Mouse (Mus musculus) thymus, postnatal 10 days (tissue): Measurements from ENCODE around the gene Tm9sf4.
A peak's percentile ranks its signal among the peaks of the same experiment; 100 is the strongest.

Experiments
- DNase-seq, 2 experiments: peaks; one replicate each; pipeline ENCODE4 v3.0.0; 2021; ENCODE audit warnings: low spot score in 2 of 2

The Tm9sf4 gene

GRCm38 (mm10) chr2:153160844-153161683, at the start of gene Tm9sf4:
Gene Tm9sf4, plus strand, starts transcription at chr2:153161303.
- peak; percentile 81 to 86 for DNase-seq

- DNase-seq, result no peak
These were observed 45.4 kb upstream of the Tm9sf4 start for GRCm38 (mm10) chr2:153115679-153116081.

DNA sequence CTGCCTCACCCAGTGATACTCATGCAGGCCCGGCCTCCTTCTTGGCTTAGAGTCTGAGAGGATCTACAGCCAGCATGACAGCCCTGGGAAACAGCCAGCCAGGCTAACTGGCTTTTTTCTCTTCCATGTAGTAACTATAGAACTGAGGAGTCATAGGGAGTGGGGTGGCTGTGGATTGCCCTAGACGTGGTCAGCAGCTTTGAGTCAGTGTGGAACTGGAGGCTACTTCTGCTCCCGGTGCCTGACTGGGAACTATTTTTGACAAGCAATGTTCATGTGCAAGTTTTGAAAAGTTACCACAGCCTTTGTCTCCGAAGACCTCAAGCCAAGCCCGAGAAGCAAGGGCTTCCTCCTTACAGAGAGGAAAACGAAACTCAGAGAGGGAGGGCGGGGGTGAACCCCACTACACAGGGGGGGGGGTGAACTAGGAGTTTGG, 44.0 kb upstream of the Tm9sf4 start:
- DNase-seq, result peak in 1 of 2 experiments; percentile 24

DNA sequence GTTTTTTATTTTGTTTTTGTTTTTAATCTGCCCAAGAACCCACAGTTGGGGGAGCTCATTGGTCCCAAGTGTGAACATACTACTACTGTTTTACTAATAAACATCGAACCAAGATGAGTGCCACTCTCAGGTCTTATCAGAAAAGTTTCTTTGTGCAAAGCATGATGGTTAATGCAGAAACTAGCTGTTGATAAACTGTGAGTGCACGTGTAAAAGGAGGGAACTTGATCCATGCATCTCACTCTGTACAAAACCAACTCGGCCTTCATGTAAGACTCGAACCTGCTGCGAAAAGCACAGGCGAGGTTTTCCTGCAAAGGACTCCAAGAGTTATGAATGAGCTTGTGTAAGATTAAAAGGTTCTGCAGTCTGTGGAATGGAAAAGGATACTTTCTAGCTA, 41.6 kb upstream of the Tm9sf4 start:
- no peak for DNase-seq

GRCm38 (mm10) chr2:153120126-153120525, 41.0 kb upstream of the Tm9sf4 start:
- DNase-seq, result no peak

- no peak for DNase-seq
These were observed 39.1 kb upstream of the Tm9sf4 start for GRCm38 (mm10) chr2:153121821-153122615.

GRCm38 (mm10) chr2:153122701-153123100, 38.4 kb upstream of the Tm9sf4 start:
- DNase-seq, result no peak

- no peak for DNase-seq
These were observed 35.2 kb upstream of the Tm9sf4 start for GRCm38 (mm10) chr2:153125875-153126274.

DNA sequence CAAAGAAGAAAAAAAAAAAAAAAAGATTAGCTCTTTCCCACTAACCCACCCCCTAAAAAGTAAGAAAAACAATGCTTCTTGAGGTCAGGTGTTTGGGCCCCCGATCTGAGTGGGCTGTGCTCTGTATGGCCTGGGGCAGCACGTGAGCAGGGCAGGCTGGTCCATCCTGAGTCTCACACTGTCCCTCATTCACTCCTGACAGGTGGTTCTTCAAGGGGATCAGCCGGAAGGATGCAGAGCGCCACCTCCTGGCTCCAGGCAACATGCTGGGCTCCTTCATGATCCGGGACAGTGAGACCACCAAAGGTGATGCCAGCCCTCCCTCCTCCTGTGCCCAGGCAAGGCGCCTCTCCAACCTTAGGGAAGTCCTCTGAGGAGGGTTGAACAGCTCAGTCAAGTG, 30.1 kb upstream of the Tm9sf4 start:
- DNase-seq, result peak in 1 of 2 experiments; percentile 23

- DNase-seq, result no peak
These were observed 26.9 kb upstream of the Tm9sf4 start for GRCm38 (mm10) chr2:153134237-153134636.

- no peak for DNase-seq
These were observed 24.9 kb upstream of the Tm9sf4 start for GRCm38 (mm10) chr2:153136211-153136610.

GRCm38 (mm10) chr2:153139158-153139557, 21.9 kb upstream of the Tm9sf4 start:
- no peak for DNase-seq

GRCm38 (mm10) chr2:153139996-153140613, 21.0 kb upstream of the Tm9sf4 start:
- DNase-seq, result no peak

DNA sequence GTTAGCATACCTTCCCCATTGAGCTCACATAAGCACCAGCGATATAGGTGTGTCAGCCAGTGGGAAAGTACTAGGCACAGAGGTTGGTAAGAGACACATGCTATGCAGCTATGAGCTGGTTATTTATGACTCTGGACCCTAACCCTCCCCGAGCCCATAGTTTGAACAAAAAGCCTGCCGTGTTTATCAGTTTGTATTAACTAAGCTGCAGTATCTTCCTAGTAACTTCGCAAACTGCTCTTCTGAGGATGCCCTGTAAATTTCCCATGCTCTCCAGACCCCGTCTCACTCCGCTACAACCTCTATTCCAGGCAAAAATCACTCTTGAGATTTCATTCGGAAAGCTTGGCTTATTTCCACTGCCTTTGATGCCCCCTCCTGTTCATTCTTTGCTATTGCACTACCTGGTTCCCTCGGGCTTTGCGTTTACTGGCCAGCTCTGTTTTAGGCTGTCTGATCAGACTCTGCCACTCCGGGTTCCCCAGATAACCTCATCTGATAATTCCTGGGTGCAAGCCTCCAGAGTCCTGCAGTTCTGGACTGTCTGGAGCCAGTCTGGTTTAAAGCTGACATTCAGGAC, 18.4 kb upstream of the Tm9sf4 start:
- peak in 1 of 2 experiments; percentile 53 for DNase-seq

- DNase-seq, result no peak
These were observed 15.8 kb upstream of the Tm9sf4 start for GRCm38 (mm10) chr2:153145346-153145745.

GRCm38 (mm10) chr2:153147236-153147635, 13.9 kb upstream of the Tm9sf4 start:
- DNase-seq, result no peak

DNA sequence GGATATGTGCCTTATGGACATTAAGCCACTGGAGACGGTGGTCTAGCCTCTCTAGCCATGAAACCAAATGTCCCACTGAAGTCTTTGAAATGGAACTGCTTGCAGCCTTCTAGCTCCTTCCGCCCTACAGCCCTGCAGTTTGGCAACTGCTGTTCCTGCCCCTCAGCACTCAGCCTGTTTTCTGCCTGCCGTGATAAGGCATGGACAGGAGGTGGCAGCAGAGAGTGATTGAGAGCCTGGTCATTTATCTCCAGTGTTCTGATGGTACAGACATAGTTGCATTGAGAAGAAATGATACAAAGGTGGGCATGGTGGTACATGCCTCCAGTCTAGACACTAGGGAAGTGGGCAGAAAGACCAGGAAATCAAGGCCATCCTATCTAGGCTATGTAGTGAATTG, 13.4 kb upstream of the Tm9sf4 start:
- peak; percentile 23 to 64 for DNase-seq

- no peak for DNase-seq
These were observed 11.4 kb upstream of the Tm9sf4 start for GRCm38 (mm10) chr2:153149742-153150141.

DNA sequence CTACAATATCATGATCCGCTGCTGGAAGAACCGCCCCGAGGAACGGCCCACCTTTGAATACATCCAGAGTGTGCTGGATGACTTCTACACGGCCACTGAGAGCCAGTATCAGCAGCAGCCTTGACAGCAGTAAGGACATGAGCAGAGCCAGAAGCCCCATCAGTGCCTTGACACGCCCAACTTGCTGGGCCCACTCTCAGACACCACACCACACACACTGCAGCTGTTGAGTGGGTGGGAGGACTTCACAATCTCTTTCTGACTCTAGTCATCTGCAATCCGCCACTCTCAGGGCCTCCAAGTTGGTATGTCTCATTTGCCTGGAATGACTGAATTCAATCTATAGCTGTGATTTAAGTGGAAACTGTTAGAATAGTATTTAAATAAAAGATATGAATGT, 10.1 kb upstream of the Tm9sf4 start:
- no peak for DNase-seq

- DNase-seq, result no peak
These were observed 9.0 kb upstream of the Tm9sf4 start for GRCm38 (mm10) chr2:153151926-153152665.

- no peak for DNase-seq
These were observed 8.1 kb upstream of the Tm9sf4 start for GRCm38 (mm10) chr2:153153033-153153450.
